Mouse (Mus musculus) adrenal gland, postnatal 14 days (tissue): Measurements from ENCODE around the gene Tigd2. TPM values are rescaled to one million over a fixed set of nuclear protein-coding genes. Genes with fewer than 3 reads are reported as not detected.
"Not testable (repeated sequence)": the region's sequence is repeated elsewhere in the genome, so short reads cannot be mapped to it uniquely, and the experiment has no call there.

ENCODE experiments used
- DNase-seq: peaks from one replicate; pipeline ENCODE4 v3.0.0; 2021; ENCODE audit warnings: mixed read lengths
- long read RNA-seq, 2 experiments: library from polyadenylated mRNA; stranded (forward); transcript quantifications; one replicate each; pipeline ENCODE4 v2.0.0; 2021
- total RNA-seq: library from RNA; stranded (reverse); gene quantifications from 2 replicates; pipeline ENCODE4 v1.2.3, GENCODE M21; 2021

Tigd2 gene
- 16.2 and 19.8 TPM in 2 replicates for total RNA-seq
- long read RNA-seq, experiment 1, transcript Tigd2-201 (2 exons, 3,007 nt) = major isoform, 18 of 24 reads
- long read RNA-seq, experiment 1, partial matches to known transcripts = 0 of 24 reads
- long read RNA-seq, experiment 1, other reads (novel, unspliced or antisense) = 6 of 24 reads
- long read RNA-seq, experiment 2, transcript Tigd2-201 (2 exons, 3,007 nt) = major isoform, 6 of 7 reads
- long read RNA-seq, experiment 2, partial matches to known transcripts = 0 of 7 reads
- long read RNA-seq, experiment 2, other reads (novel, unspliced or antisense) = 1 of 7 reads

DNA sequence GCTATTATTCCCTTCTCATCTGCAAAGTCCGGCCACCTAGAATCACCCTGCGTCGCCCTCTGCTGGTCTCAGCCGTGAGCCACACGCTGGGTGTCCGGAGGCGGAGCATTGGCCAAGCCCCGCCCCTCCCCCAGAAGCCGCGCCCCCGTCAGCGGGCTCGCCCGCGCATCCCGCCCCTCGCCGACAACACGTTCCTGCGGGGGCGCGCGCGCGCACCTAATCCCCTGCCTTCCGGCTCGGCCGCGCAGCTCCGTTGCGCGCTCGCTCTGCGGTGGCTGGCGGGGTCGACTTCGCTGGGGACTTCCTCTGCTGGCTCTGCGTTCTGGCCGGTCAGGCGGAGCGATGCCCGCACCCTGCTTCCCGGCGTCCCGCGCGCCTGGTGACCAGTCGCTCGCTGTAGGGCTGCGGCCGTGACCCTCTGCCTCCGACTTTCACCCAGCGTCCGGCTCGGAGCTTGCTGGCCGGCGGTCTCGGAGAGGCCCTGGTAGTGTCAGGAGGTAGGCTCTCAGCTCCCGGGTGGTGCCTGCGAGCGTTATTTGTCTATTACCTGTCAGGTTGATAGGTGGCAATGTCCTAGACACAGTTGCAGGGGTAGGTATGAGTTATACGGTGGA is at the start of gene Tigd2:
Gene Tigd2 (plus strand): TSS at position 186 of the 614 bp plus-strand sequence.
- peak; percentile 97 for DNase-seq

DNA sequence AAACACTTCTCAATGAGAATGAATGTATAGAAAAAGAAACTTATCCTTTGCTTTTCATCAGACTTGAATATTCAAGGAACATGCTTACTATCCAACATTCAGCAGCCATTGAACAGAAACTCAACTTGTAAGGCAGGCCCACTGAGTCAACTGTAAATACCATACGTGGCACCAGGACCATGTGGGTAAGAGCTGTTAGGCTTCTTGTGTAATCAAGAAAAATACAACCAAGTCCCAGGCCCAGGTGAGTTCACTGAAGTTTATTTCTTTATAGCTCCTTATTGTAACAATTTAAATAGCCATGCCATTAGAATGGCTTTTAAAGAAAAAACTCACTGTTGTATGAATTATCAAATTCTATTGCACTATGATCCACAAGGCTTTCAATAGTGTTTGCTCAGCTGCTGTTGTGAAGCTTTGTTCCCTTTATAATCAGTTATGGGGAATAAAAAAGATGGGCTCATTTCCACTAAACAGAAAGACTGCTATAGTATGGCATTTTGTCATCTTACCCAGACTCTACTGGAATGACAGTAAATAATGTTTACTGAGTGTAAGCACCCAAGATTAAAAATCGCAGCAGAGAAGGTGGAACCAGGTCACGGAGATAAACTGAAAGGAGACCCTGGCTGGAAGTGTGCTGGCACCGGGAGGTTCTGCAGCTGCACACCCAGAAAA is 46.7 kb upstream of the Tigd2 start:
- no peak for DNase-seq

DNA sequence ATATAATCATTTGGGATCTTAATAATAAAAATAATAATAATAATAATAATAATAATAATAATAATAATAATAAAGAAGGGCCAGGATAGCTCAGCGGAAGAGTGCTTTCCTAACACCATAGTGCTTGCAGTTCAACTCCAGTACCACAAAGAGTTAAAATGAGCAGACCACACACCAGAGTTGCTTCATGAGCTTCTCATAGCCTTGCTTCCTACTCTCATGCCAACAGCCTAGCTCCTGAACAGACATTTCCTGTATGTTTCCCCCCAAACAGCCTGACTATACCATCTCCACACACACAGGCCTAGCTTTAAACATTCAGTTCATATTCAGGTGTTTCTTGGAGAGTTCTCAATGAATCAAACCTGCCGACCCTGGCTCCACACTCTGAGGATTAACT is 45.8 kb upstream of the Tigd2 start:
- no peak for DNase-seq

DNA sequence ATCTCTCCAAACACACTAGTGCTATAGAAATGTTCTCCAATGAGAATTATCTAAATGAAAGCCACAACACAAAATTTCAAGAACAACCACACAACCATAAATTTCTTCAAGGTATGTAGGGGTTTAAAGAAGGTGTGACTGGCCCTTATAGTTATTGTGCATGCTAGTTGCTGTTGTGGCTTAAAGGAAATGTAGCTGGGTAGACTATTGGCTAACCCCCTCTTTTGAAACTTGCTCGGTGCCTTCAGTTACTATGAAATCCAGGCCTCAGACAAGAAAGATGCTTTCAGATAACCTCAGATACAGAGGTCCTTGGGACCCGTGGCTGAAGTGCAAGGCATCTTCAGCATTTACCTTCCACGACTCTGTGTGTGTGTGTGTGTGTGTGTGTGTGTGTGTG is 45.3 kb upstream of the Tigd2 start:
- no peak for DNase-seq

DNA sequence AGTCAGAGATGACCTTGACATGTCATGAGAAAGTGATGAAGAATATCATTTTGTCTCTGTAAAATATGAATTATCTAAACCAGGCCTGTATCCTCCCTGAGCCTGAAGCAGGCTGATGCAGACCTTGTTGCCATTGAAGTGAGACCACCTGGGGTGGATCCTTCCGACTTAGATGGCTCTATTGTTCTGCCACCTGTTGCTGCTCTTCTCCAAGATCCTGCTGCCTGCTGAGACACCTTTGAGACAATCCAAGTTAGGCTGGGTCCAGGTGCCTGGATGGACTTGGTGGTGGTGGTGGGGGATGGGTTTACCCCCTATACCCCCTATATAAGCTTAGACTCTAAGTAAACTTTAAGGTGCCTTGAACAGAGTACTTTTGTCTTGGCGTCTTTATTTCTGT is 39.7 kb upstream of the Tigd2 start:
- DNase-seq = no peak

DNA sequence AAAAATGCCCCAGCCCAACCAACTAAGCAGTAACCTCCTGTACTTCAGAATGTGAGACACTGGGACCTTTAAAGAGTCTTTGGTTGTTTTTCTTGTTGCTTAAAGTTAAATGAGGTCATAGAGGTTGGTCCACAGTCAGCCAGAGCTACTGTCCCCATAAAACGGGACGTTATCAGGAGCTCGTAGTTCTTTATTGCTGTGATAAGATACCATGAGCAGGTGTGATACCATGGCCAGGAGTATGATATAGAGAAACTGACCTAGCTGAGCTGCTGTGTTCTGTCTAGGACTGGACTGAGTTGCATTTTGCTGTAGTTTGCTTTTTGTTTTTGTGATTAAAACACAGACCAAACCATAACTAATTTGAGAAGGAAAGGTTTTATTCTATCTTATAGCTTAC is 37.4 kb upstream of the Tigd2 start:
- DNase-seq = no peak

DNA sequence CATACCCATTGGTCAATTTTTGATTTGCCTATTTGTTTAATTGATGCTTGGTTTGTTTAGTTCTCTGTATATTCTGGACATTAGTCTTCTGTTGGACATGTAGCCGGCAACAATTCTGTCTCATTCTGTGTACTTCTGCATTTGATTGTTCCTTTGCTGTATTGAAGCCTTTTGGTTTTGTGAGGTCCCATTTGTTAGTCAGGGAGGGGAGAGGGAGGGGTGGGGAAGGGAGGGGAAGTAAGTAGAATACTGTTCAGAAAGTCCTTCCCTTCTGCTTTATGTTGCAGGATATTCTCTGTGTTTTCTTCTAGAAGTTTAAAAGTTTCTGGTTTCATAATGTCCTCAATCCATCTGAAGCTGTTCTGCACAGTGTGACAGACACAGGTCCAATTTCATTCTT is 34.7 kb upstream of the Tigd2 start:
- no peak for DNase-seq

DNA sequence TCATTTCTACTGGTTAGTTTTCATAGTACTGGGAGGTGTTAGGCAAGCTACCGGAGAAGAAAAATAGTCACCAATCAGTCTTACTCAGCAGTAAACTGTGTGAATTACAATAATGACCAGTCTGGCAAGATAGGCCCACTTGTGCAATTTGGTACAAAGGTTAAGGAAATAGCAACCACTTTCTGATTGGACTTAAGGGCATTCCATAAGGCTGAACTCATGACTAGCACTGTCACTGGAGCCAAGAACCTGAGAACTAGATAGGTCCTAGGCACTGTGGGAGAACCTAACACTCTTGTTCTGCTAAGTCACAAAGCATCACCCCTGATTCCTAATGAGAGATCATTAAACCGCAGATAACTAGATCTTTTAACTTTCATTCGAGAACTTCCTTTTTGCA is 30.6 kb upstream of the Tigd2 start:
- DNase-seq = peak; percentile 12

DNA sequence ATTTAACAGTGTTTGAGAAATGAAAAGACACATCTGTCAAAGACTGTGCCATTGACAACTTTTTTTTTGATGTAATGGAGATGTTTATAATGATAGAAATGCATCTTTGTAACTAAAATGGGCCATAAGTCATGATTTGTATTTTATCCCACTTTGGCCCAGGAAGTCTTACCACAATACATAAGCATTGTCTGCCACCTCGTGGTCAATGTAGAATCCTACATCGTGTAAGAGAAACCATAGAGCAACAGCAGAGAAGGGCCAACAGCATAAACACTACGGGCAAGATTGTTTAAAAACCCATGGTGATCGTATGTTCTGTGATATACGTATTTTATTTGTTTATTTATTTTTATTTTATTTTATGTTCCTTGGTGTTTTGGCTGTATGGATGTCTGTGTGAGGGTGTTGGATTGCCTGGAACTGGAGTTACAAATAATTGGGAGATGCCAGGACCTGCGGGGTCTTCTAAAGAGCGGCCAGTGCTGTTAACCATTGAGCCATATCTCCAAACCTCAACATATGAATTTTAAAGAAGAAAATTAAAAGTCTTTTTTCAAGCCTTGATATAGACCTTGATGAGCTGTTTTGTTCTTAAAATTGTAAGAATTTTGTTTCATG is 28.2 kb upstream of the Tigd2 start:
- peak; percentile 69 for DNase-seq

DNA sequence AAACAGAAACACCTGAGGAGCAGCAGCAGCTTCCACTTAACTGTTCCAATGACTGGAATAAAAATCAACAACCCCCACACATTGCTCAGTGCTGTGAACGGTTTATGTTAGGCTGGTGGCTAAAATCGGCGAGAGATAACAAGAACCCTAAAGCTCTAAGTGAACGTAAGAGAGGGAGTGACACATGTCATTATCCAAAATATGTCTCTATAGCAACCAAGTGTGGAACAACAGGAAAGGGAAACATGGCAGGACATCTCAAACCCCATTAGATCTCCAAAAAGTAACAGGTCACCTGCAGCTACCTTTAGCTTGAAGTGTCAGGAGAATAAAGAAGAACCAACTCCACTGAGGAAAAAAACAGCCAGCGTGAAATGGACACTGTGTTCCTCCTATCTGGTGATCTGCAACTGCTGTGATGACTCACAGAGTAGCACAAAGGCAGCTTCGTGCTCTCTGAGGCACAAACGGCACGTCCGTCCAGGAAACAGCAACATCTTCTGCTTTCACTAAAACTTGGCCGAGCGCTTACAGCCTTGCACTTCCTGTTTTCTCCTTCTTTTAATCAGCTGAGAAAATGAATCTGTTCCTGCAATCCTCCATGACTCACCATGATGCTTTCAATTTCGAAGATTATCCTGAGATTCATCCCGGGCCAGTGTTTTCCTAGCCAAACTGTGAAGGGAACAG is 23.5 kb upstream of the Tigd2 start:
- peak; percentile 58 for DNase-seq

DNA sequence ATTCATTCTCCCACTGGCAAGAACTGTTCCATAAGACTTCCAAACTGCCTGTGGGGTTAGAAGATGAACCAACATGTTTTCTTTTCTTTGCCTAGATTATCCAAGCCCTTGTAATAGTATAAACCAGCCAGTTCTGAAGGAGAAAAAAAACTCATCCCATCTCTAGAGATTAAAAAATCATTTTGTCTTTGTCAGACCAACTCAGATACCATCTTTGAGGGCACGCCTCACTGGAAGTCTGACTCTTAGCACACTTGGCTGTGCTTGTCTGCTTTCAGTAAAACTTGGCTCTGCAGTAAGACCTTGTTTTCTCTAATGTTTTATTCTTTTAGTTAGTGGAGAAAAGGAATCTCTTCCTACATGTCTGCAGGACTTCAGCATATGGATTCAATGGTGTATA is 18.7 kb upstream of the Tigd2 start:
- no peak for DNase-seq

DNA sequence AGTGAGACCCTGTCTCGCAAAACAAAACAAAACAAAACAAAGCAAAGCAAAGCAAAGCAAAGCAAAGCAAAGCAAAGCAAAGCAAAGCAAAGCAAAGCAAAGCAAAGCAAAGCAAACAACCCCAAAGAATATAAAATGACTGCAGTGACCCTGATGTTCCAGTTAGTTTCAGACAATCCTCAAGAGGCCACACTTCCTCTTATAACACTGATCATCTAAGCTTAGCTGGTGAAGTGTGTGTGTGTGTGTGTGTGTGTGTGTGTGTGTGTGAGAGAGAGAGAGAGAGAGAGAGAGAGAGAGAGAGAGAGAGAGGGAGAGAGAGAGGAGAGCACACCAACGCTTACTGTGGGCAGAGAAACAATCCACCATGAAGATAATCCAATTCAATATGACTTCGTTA is 14.2 kb upstream of the Tigd2 start:
- DNase-seq = not testable (repeated sequence)

DNA sequence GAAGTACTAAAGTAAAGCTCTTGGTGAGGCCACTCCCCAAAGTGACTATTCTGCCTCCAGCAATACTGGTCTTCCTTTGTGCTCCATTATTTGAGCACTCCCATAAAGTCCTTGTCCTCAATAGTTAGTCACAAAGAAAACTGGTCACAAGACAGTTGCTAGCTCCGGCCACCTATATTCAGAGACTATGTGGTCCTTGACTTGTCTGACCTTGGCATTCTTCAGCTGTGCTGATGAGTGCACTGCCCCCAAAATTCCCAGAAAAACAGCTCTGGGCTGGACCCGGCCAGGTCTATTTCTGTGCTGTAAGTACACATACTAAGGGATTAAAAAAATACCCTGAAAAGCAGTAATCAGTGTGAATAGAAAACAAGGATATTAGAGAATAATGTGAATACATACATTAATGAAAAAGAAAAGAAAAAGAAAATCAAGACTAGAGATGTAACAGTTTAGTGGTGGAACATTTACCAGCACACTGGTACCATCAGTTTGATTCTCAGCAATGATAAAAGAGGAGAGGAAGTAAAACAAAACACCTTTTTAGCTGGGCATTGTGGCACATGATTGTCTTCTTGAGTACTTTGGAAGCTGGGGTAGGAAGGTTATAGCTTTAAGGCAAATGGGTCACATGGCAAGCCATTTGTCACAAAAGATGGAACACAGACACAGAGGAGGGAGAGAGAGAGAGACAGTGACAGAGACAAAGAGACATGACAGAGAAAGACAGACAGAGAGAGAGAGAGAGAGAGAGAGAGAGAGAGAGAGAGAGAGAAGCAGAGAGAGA is 12.6 kb upstream of the Tigd2 start:
- peak; percentile 17 for DNase-seq

DNA sequence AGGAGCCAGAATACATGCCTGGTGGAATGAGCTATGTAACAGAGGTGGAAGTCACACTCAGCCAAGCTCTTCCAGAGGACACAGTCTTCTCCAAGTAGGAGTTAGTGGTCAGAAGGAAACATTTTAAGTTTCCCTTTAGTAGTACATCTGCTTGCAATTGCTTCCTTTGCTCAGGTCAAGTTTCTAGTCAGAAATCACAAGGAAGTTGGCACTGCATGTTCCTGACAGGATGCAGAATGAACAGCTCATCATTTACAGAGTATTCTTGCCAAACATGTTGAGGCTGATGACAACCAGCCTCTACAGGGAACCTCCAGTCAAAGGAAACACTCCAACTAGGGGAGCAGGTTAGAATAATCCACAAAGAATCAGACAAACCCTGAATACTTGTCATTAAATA is 11.9 kb upstream of the Tigd2 start:
- DNase-seq = no peak

DNA sequence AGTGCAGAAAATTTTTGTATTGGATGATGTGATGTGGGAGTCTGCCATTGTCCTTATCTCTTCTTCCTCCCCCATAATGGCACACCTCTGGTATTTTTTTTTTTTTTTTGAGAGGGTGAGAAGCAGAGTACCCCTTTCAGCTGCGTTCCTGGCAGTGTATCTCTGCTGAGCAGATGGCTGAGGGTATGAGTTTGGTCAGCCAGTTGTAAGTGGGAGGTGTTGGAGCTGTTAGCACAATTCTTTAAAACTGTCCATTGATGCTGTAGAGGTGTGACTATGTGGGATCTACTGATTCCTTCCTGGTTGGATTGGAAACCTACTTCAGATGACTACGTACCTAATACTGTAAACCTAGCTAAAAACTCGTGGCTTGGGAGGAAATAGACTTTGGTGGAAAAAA is 10.3 kb upstream of the Tigd2 start:
- no peak for DNase-seq

DNA sequence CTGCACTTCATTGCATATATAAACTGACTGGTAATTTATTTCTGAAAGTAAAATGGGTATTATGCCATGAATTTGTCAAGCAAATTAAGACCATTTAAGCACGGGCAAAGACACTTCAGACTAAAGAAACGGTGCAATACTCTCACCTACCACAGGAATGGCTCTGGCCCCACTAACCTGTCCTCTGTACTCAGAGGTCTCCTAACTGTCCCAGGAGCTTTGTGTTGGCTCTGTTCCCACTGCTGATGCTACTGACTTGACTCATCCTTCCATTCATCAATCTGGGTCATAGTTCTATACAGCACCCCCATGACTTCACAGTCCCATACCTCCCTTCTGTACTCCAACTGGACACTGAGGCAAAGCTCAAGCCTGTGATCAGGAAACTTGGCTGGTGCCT is 9.6 kb upstream of the Tigd2 start:
- DNase-seq = no peak

DNA sequence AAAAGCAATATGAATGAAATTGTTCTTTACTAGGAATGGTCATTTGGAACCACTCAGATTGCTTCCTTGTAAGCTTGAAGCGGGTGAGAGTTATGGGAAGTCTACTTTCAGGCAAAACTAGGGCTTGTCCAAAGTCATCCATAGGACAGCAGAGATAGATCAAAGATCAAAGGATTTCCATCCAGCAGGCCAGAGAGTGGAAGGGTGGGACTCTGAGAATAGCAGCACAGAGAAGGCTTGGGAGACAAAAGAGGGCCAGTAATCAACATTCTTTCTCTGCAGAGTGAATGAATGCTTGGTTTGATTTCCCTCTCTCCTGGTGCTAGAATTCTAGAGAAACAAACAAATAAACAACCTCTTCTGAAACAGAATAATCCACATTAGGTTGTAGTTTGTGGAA is 1.1 kb upstream of the Tigd2 start:
- no peak for DNase-seq

DNA sequence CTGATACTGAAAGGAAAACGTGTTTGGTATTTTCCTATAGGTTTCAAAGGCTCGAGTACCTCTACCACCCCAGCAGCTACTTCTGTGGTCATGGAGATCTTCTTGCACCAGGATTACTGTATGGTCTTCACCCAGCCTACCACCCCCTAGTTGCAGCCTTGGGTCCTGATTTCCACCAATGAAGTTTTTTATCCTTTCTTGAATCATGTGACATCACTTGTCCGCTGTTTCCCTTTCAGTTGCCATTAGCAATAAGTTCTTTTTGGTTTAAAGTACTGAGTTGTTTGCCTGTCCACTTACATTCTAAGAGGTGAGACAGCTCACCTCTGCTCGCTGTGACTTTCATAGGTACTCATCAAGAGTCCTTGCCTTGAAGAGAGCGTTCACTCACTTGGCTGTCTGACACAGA is 633 bp downstream of the Tigd2 start:
- peak; percentile 9 for DNase-seq

DNA sequence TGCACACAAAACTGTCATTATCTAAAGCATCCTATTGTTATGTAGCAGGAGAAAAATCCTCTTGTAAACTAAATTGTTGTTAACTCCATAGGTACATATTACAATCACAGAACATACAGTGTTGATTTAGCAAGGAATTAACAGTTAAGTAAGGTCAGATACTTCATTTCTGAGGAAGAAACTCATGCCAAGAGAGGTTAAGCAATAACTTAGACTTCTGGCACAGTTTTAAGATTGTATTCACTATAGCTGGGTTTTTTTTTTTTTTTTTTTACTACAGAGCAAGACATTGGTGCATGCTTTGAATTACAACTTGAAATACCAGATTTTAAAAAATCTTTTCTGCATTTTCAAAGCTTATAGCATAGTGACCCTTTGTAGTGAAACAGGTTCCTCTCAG is 24.5 kb downstream of the Tigd2 start:
- DNase-seq = no peak

DNA sequence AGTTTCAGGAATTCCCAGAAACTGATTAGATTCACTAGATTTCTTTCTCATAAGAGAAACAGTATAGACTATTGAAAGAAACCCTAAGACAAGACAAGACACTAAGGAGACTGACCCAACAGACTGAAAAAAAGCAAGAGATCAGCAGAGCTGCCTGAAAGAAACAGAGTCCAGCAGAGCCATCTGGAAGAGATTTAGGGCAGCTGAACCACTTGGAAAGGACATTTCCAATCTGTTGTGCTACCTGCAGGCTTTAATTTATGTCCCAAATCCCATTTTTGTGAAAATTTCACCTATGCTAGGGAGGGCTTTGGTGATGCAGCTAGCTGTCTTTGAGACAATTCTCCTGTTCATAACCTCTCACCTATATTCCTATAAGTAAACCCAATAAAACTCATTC is 25.0 kb downstream of the Tigd2 start:
- no peak for DNase-seq

DNA sequence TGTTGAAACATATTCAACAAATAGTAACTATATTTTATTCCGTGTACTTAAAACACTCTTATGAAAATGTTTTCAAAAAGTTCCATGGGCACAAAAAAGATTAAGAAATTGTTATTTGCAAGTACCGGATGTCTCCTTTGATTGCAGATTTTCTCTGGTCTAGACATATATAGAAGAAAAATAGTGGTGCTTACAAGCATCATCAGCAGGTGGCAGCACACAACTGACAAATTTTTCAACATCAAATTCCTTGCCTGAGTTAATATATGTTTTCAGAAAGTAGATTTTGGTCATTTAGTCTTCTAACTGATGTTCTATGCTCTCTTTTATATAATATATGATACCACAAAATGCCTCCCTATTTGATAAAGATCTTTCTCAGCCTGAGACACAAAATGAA is 41.0 kb downstream of the Tigd2 start:
- DNase-seq = peak; percentile 40

DNA sequence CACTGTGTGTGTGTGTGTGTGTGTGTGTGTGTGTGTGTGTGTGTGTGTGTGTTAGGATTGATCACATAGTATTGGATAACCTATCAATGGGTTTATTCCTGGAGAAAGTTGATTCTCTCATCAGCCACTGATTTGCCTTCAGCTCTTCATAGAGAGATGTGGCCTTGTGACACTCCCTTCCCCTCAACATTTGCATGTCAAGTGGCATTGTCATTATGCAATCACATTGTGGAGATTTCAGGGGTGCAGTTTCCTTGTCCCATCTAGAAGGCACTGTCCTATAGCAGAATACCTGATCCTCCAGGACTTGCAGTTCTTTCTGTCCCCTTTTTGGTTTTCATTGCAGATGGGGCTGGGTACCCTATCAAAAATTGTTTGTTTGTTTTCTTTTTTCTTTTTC is 41.9 kb downstream of the Tigd2 start:
- DNase-seq = no peak
